Mouse (Mus musculus) frontal cortex, postnatal 10 days (tissue): ENCODE measurements around the gene Exoc8.

Experiments used
- DNase-seq, 2 experiments: peaks; one replicate each; pipeline ENCODE4 v3.0.0; 2022; ENCODE audit warnings: low spot score in 2 of 2, mixed read lengths in 1 of 2

Gene Exoc8

GRCm38 (mm10) chr8:124853511-124853910 lies 44.0 kb downstream of the Exoc8 start:
- no peak for DNase-seq

GRCm38 (mm10) chr8:124845573-124845972 lies 51.9 kb downstream of the Exoc8 start:
- DNase-seq, result no peak

DNA sequence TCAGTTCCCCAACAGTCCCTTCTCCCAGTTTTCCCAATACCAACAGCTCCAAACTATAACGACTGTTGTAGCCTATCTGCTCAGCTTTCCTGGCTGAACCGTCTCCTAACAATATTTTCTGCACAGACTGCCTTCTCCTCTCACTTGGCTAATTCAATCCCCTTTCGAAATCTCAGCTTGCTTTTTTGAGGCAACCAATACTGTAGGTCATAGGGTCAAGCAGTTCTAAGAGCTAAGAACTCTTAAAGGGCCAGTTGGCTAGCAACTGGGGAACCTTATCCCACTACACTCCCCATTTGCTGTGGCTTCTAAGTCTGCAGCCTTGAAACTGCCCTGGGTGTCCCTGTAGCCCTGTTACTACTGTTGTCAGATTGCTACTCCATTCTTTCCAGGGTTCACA lies 52.4 kb downstream of the Exoc8 start:
- no peak for DNase-seq
